Mouse (Mus musculus) small intestine, adult 2 months (tissue): ENCODE data around the gene Pld3. TPM values are rescaled to one million over a fixed set of nuclear protein-coding genes. Genes with fewer than 3 reads are reported as not detected.

ENCODE experiments used
- H3K27ac ChIP-seq: fragments of 200-500 bp; 2 replicates; pipeline ENCODE4 v1.5.1; 2012; ENCODE audit warnings: low read depth, low read length, control low read depth, inconsistent platforms; ENCODE audit not compliant: insufficient read depth
- H3K27me3 ChIP-seq: fragments of 200-500 bp; 2 replicates; pipeline ENCODE4 v1.6.1; 2012; ENCODE audit warnings: mild to moderate bottlenecking, moderate library complexity, low read length, inconsistent platforms; ENCODE audit not compliant: control insufficient read depth, insufficient read depth
- H3K36me3 ChIP-seq: fragments of 200-500 bp; 2 replicates; pipeline ENCODE4 v1.6.1; 2012; ENCODE audit warnings: mild to moderate bottlenecking, low read length, control low read depth, inconsistent platforms; ENCODE audit not compliant: control insufficient read depth, insufficient read depth
- H3K4me1 ChIP-seq: fragments of 200-500 bp; 2 replicates; pipeline ENCODE4 v1.6.1; 2012; ENCODE audit warnings: low read length, inconsistent platforms, mixed read lengths; ENCODE audit not compliant: control insufficient read depth, insufficient read depth, insufficient read length
- H3K4me3 ChIP-seq: fragments of 200-500 bp; 2 replicates; pipeline ENCODE4 v1.5.1; 2012; ENCODE audit warnings: low read depth, mild to moderate bottlenecking, control low read depth, inconsistent platforms, low read length, moderate library complexity
- CTCF ChIP-seq: fragments of 200-500 bp; IDR thresholded peaks from 2 replicates; pipeline ENCODE4 v1.5.1; 2012; ENCODE audit warnings: low read depth, mild to moderate bottlenecking, control low read depth, inconsistent platforms, low read length, moderate library complexity, mixed read lengths; ENCODE audit not compliant: insufficient replicate concordance, insufficient read length; ENCODE audit errors: extremely low read depth
- POLR2A ChIP-seq: fragments of 200-500 bp; IDR thresholded peaks from 2 replicates; pipeline ENCODE4 v1.6.1; 2012; ENCODE audit warnings: low read depth, mild to moderate bottlenecking, control low read depth, inconsistent platforms, low read length, moderate library complexity
- WGBS: fragments of 180-500 bp; shearing (Covaris S2); methylation state at CpG from one replicate; pipeline ENCODE4 v1.1.7; 2018; 5-methylcytosine and 5-hydroxymethylcytosine counted together
- polyA plus RNA-seq: library from polyadenylated mRNA; depleted of rRNA; stranded (reverse); fragments of >200 nt; gene quantifications from 2 replicates; pipeline ENCODE4 v1.2.3, GENCODE M21; 2012; rRNA removed

Gene Pld3
- polyA plus RNA-seq, 1 experiment: 75.6 TPM

- H3K27me3 ChIP-seq: no peaks in the 10 kb centered on the region
- H3K4me1 ChIP-seq: peaks cover 14% of the 10 kb centered on the region
- peak overlapping the region; percentile 78 for H3K4me3 ChIP-seq
- TF ChIP-seq POLR2A (no peak), CTCF (no peak)
- 2% methylated on average over 13 of the region's 13 CpGs for WGBS
- peak overlapping the region; percentile 83 for H3K27ac ChIP-seq
- peaks cover 12% of the 10 kb centered on the region for H3K36me3 ChIP-seq
Observed at GRCm38 (mm10) chr7:27486102-27486769, 66.8 kb downstream of the Pld3 start.

GRCm38 (mm10) chr7:27483860-27484259 lies 69.2 kb downstream of the Pld3 start:
- WGBS: 85% methylated on average over 4 of the region's 4 CpGs
- Histone ChIP-seq H3K27me3 (no peaks in the 10 kb centered on the region), H3K27ac (no peak overlapping the region), H3K4me3 (no peak overlapping the region), H3K4me1 (peaks cover 9% of the 10 kb centered on the region; the same call in 1 of the 2 replicates), H3K36me3 (no peaks in the 10 kb centered on the region)
- TF ChIP-seq CTCF: no peak
- no peak for TF ChIP-seq POLR2A

Other genes with a start within 250 kb of the Pld3 start
- gene Ltbp4, start 215.5 kb downstream of the Pld3 start, polyA plus RNA-seq: 136 and 163 TPM in 2 replicates
- 62.1 and 115 TPM in 2 replicates for gene Shkbp1, start 197.2 kb downstream of the Pld3 start, polyA plus RNA-seq
- gene Gm20479, start 195.8 kb downstream of the Pld3 start, polyA plus RNA-seq: not detected in 2 replicates
- gene Sptbn4, start 105.5 kb downstream of the Pld3 start, polyA plus RNA-seq: 0.19 and 0.28 TPM in 2 replicates
- 79.1 and 142 TPM in 2 replicates for gene Blvrb, start 105.2 kb downstream of the Pld3 start, polyA plus RNA-seq
- gene Sertad3, start 79.5 kb downstream of the Pld3 start, polyA plus RNA-seq: 5.3 and 12.8 TPM in 2 replicates
- gene Sertad1, start 66.3 kb downstream of the Pld3 start, polyA plus RNA-seq: 47.2 and 156 TPM in 2 replicates
- 0.37 and 0.68 TPM in 2 replicates for gene Prx, start 53.9 kb downstream of the Pld3 start, polyA plus RNA-seq
- 0.43 and 0.72 TPM in 2 replicates for gene Hipk4, start 30.0 kb downstream of the Pld3 start, polyA plus RNA-seq
- 9.8 and 19.7 TPM in 2 replicates for gene 2310022A10Rik, start within 50 bp of the Pld3 start, polyA plus RNA-seq
- 19.6 and 34.1 TPM in 2 replicates for gene Akt2, start 38.3 kb upstream of the Pld3 start, polyA plus RNA-seq
- gene Ttc9b, start 100.7 kb upstream of the Pld3 start, polyA plus RNA-seq: 0.15 and 0.22 TPM in 2 replicates
- gene Map3k10, start 121.4 kb upstream of the Pld3 start, polyA plus RNA-seq: 11.1 and 16.8 TPM in 2 replicates
- 0.06 and 0.56 TPM in 2 replicates for gene Zfp607b, start 136.1 kb upstream of the Pld3 start, polyA plus RNA-seq
- 0.18 and 0.38 TPM in 2 replicates for gene Zfp60, start 178.2 kb upstream of the Pld3 start, polyA plus RNA-seq